Mouse (Mus musculus) testis, adult 2 months (tissue): ENCODE data around the gene Spata16.

Source experiments
- CTCF ChIP-seq: fragments of 200-500 bp; IDR thresholded peaks from 2 replicates; pipeline ENCODE4 v1.5.1; 2012; ENCODE audit warnings: low read depth, mild to moderate bottlenecking, inconsistent platforms, low read length, moderate library complexity; ENCODE audit not compliant: control insufficient read depth, insufficient read depth, insufficient replicate concordance
- POLR2A ChIP-seq: fragments of 200-500 bp; IDR thresholded peaks from 2 replicates; pipeline ENCODE4 v1.6.1; 2012; ENCODE audit warnings: low read depth, mild to moderate bottlenecking, inconsistent platforms, low read length, moderate library complexity; ENCODE audit not compliant: control insufficient read depth

- TF ChIP-seq POLR2A, result no peak
- no peak for TF ChIP-seq CTCF
These were observed 156.1 kb downstream of the Spata16 start for GRCm38 (mm10) chr3:26793334-26794101.
